Mouse (Mus musculus) MEL (cell line): ENCODE measurements at regions not wholly inside any gene's neighbourhood (a gene's known extent, or its start where the extent isn't known, plus 50 kb on each side); places are given as distances from the start of the nearest gene placed in this dataset.

Experiments used
- DNase-seq: peaks from one replicate; pipeline ENCODE4 v3.0.0; 2011; ENCODE audit warnings: low read depth, low spot score
- H3K27ac ChIP-seq: 2 replicates; pipeline ENCODE4 v1.5.1; 2012; ENCODE audit warnings: low read depth, mild to moderate bottlenecking, control low read depth, low read length, moderate library complexity; ENCODE audit not compliant: control insufficient read depth
- H3K27me3 ChIP-seq, 2 experiments: fragments of 150-350 bp in 1 of 2; sonication (generic) in 1 of 2; 2 replicates each; pipeline ENCODE4 v1.6.1; 2012; ENCODE audit warnings: low read length in 2 of 2, mild to moderate bottlenecking in 2 of 2, improper control_type of control experiment in 1 of 2, moderate library complexity in 1 of 2; ENCODE audit not compliant: insufficient read depth in 2 of 2, control insufficient read depth in 1 of 2
- H3K36me3 ChIP-seq, 2 experiments: 2 replicates each; pipeline ENCODE4 v1.6.1; 2012 to 2014; ENCODE audit warnings: low read length in 2 of 2, improper control_type of control experiment in 1 of 2, inconsistent platforms in 1 of 2, mild to moderate bottlenecking in 1 of 2; ENCODE audit not compliant: insufficient read depth in 2 of 2, control insufficient read depth in 1 of 2
- H3K4me1 ChIP-seq, 2 experiments: fragments of 150-350 bp in 1 of 2; sonication (generic) in 1 of 2; 2 replicates each; pipeline ENCODE4 v1.6.1; 2012; ENCODE audit warnings: low read length in 2 of 2, improper control_type of control experiment in 1 of 2, mild to moderate bottlenecking in 1 of 2; ENCODE audit not compliant: insufficient read depth in 2 of 2, control insufficient read depth in 1 of 2
- H3K4me3 ChIP-seq, 2 experiments: fragments of 150-350 bp in 1 of 2; sonication (generic) in 1 of 2; 2 replicates each; pipeline ENCODE4 v1.5.1; 2012; ENCODE audit warnings: low read depth in 2 of 2, low read length in 2 of 2, mild to moderate bottlenecking in 2 of 2, moderate library complexity in 2 of 2, control low read depth in 1 of 2, improper control_type of control experiment in 1 of 2; ENCODE audit not compliant: control insufficient read depth in 1 of 2, insufficient read depth in 1 of 2
- H3K79me2 ChIP-seq: 2 replicates; pipeline ENCODE4 v1.6.1; 2012; ENCODE audit warnings: mild to moderate bottlenecking, low read length, moderate library complexity; ENCODE audit not compliant: control insufficient read depth, poor library complexity, insufficient read depth
- H3K9ac ChIP-seq: 2 replicates; pipeline ENCODE4 v1.6.1; 2012; ENCODE audit warnings: low read depth, mild to moderate bottlenecking, control low read depth, low read length, moderate library complexity; ENCODE audit not compliant: control insufficient read depth, poor library complexity, severe bottlenecking
- H3K9me3 ChIP-seq: fragments of 150-350 bp; sonication (generic); replicated peaks from 2 replicates; pipeline ENCODE4 v1.6.1; 2012; ENCODE audit warnings: mild to moderate bottlenecking, low read length, improper control_type of control experiment, moderate library complexity; ENCODE audit not compliant: insufficient read depth
- BHLHE40 ChIP-seq: IDR thresholded peaks from 2 replicates; pipeline ENCODE4 v1.6.1; 2012; ENCODE audit warnings: low read depth, mild to moderate bottlenecking, inconsistent platforms, low read length, improper control_type of control experiment, borderline replicate concordance
- CHD1 ChIP-seq: IDR thresholded peaks from 2 replicates; pipeline ENCODE4 v1.6.1; 2012; ENCODE audit warnings: low read depth, mild to moderate bottlenecking, inconsistent platforms, low read length, improper control_type of control experiment
- CTCF ChIP-seq, 3 experiments: IDR thresholded peaks in 2 of 3; conservative IDR thresholded peaks in 1 of 3; 2 replicates each; pipeline ENCODE4 v1.5.1; 2011 to 2012; ENCODE audit warnings: low read length in 3 of 3, low read depth in 2 of 3, mild to moderate bottlenecking in 2 of 3, improper control_type of control experiment in 1 of 3, inconsistent platforms in 1 of 3, mixed read lengths in 1 of 3, moderate library complexity in 1 of 3; ENCODE audit not compliant: control insufficient read depth in 1 of 3, insufficient read depth in 1 of 3, poor library complexity in 1 of 3, severe bottlenecking in 1 of 3
- E2F4 ChIP-seq: IDR thresholded peaks from 2 replicates; pipeline ENCODE4 v1.6.1; 2011; ENCODE audit warnings: low read depth, low read length, improper control_type of control experiment, borderline replicate concordance
- ELF1 ChIP-seq: IDR thresholded peaks from 2 replicates; pipeline ENCODE4 v1.6.1; 2014; ENCODE audit warnings: low read depth, mild to moderate bottlenecking, inconsistent platforms, low read length, improper control_type of control experiment, moderate library complexity
- EP300 ChIP-seq, 2 experiments: IDR thresholded peaks; 2 replicates each; pipeline ENCODE4 v1.6.1; 2011; ENCODE audit warnings: improper control_type of control experiment in 2 of 2, low read length in 2 of 2, low read depth in 1 of 2, mild to moderate bottlenecking in 1 of 2
- ETS1 ChIP-seq: IDR thresholded peaks from 2 replicates; pipeline ENCODE4 v1.6.1; 2012; ENCODE audit warnings: low read depth, mild to moderate bottlenecking, inconsistent platforms, low read length, improper control_type of control experiment, moderate library complexity
- GABPA ChIP-seq: IDR thresholded peaks from 2 replicates; pipeline ENCODE4 v1.6.1; 2012; ENCODE audit warnings: low read depth, mild to moderate bottlenecking, inconsistent platforms, low read length, improper control_type of control experiment, moderate library complexity
- GATA1 ChIP-seq: IDR thresholded peaks from 2 replicates; pipeline ENCODE4 v1.6.1; 2011; ENCODE audit warnings: low read depth, low read length, improper control_type of control experiment
- HCFC1 ChIP-seq: IDR thresholded peaks from 2 replicates; pipeline ENCODE4 v1.6.1; 2012; ENCODE audit warnings: low read depth, mild to moderate bottlenecking, inconsistent platforms, low read length, improper control_type of control experiment, moderate library complexity
- JUND ChIP-seq: IDR thresholded peaks from 2 replicates; pipeline ENCODE4 v1.6.1; 2011; ENCODE audit warnings: low read depth, mild to moderate bottlenecking, improper control_type of control experiment, low read length
- MAX ChIP-seq: IDR thresholded peaks from 2 replicates; pipeline ENCODE4 v1.6.1; 2011; ENCODE audit warnings: low read length, improper control_type of control experiment
- MYB ChIP-seq: IDR thresholded peaks from 2 replicates; pipeline ENCODE4 v1.6.1; 2011; ENCODE audit warnings: mild to moderate bottlenecking, low read depth, low read length, improper control_type of control experiment
- POLR2A ChIP-seq, 2 experiments: IDR thresholded peaks; 2 replicates each; pipeline ENCODE4 v1.6.1; 2011 to 2012; ENCODE audit warnings: low read length in 2 of 2, mild to moderate bottlenecking in 2 of 2, control low read depth in 1 of 2, improper control_type of control experiment in 1 of 2, low read depth in 1 of 2, moderate library complexity in 1 of 2; ENCODE audit not compliant: control insufficient read depth in 1 of 2, insufficient read depth in 1 of 2, poor library complexity in 1 of 2
- POLR2AphosphoS2 ChIP-seq: IDR thresholded peaks from 2 replicates; pipeline ENCODE4 v1.6.1; 2011; ENCODE audit warnings: low read length, improper control_type of control experiment
- POLR2AphosphoS5 ChIP-seq: IDR thresholded peaks from 2 replicates; pipeline ENCODE4 v1.6.1; 2012; ENCODE audit warnings: low read depth, borderline replicate concordance, mild to moderate bottlenecking, inconsistent platforms, low read length, moderate library complexity, mixed read lengths
- SMC3 ChIP-seq: IDR thresholded peaks from 2 replicates; pipeline ENCODE4 v1.6.1; 2011; ENCODE audit warnings: low read depth, low read length, improper control_type of control experiment
- TBP ChIP-seq: IDR thresholded peaks from 2 replicates; pipeline ENCODE4 v1.8.0; 2011; ENCODE audit warnings: low read depth, low read length, improper control_type of control experiment
- TCF12 ChIP-seq: IDR thresholded peaks from 2 replicates; pipeline ENCODE4 v1.6.1; 2014; ENCODE audit warnings: low read depth, mild to moderate bottlenecking, inconsistent platforms, low read length, improper control_type of control experiment, moderate library complexity
- USF1 ChIP-seq: IDR thresholded peaks from 2 replicates; pipeline ENCODE4 v1.6.1; 2014; ENCODE audit warnings: low read depth, mild to moderate bottlenecking, inconsistent platforms, low read length, improper control_type of control experiment, moderate library complexity
- USF2 ChIP-seq, 2 experiments: IDR thresholded peaks; 2 replicates each; pipeline ENCODE4 v1.6.1; 2011 to 2012; ENCODE audit warnings: improper control_type of control experiment in 2 of 2, low read length in 2 of 2, borderline replicate concordance in 1 of 2, inconsistent platforms in 1 of 2, low read depth in 1 of 2, mild to moderate bottlenecking in 1 of 2; ENCODE audit not compliant: insufficient read depth in 1 of 2
- ZKSCAN1 ChIP-seq: IDR thresholded peaks from 2 replicates; pipeline ENCODE4 v1.6.1; 2012; ENCODE audit warnings: low read depth, mild to moderate bottlenecking, inconsistent platforms, low read length, improper control_type of control experiment, moderate library complexity
- ZMIZ1 ChIP-seq: IDR thresholded peaks from 2 replicates; pipeline ENCODE4 v1.6.1; 2012; ENCODE audit warnings: low read depth, mild to moderate bottlenecking, inconsistent platforms, low read length, improper control_type of control experiment, moderate library complexity
- ZNF384 ChIP-seq: IDR thresholded peaks from 2 replicates; pipeline ENCODE4 v1.6.1; 2012; ENCODE audit warnings: low read depth, mild to moderate bottlenecking, inconsistent platforms, low read length, improper control_type of control experiment

GRCm38 (mm10) chr14:102794898-102795297, 187.5 kb downstream of the Kctd12 start:
- no peak for DNase-seq
- Histone ChIP-seq H3K9ac (no peak overlapping the region), H3K27ac (no peak overlapping the region), H3K79me2 (no peaks in the 10 kb centered on the region), H3K4me1 (no peaks in the 10 kb centered on the region), H3K9me3 (no peaks in the 10 kb centered on the region)
- TF ChIP-seq USF1 (no peak), ZKSCAN1 (no peak), HCFC1 (no peak), MYB (no peak), SMC3 (0 out of 2 replicates have a peak, but pooled peaks have one; percentile 5)
- TF ChIP-seq, all 39 proteins: peak for 1
- no peak overlapping the region for H3K4me3 ChIP-seq
- no peaks in the 10 kb centered on the region for H3K36me3 ChIP-seq
- peaks cover 0 to 5% of the 10 kb centered on the region in 2 experiments; a peak in 2 of 4 replicates for H3K27me3 ChIP-seq

- H3K4me1 ChIP-seq, result no peaks in the 10 kb centered on the region
These were observed 188.7 kb downstream of the Kctd12 start for GRCm38 (mm10) chr14:102793753-102794152.

GRCm38 (mm10) chr14:102790916-102791315, 191.5 kb downstream of the Kctd12 start:
- peaks cover 0 to 5% of the 10 kb centered on the region in 2 experiments; a peak in 2 of 4 replicates for H3K27me3 ChIP-seq
- H3K4me3 ChIP-seq, result no peak overlapping the region
- no peak for DNase-seq
- no peaks in the 10 kb centered on the region for H3K79me2 ChIP-seq
- no peak for TF ChIP-seq POLR2AphosphoS5
- no peak for TF ChIP-seq ZMIZ1
- no peak for TF ChIP-seq ELF1
- no peak for TF ChIP-seq ZKSCAN1
- no peak for TF ChIP-seq E2F4
- TF ChIP-seq USF2 (IDR thresholded peaks at IDR 0.05; ENCODE audit: borderline replicate concordance in 1 of 2, insufficient read depth in 1 of 2, low read depth in 1 of 2, low read length in 2 of 2), result no peak
- no peak for TF ChIP-seq EP300 (IDR thresholded peaks at IDR 0.05; ENCODE audit: low read depth in 1 of 2, low read length in 2 of 2)
- TF ChIP-seq MYB, result no peak
- TF ChIP-seq TBP, result no peak
- no peak for TF ChIP-seq HCFC1
- TF ChIP-seq GABPA, result no peak
- no peak for TF ChIP-seq CTCF (IDR thresholded peaks at IDR 0.05 in 2 of 3, conservative IDR thresholded peaks at IDR 0.05 in 1 of 3; ENCODE audit: control insufficient read depth in 1 of 3, insufficient read depth in 1 of 3, low read depth in 2 of 3, low read length in 3 of 3, poor library complexity in 1 of 3, severe bottlenecking in 1 of 3)
- no peak for TF ChIP-seq SMC3
- TF ChIP-seq MAX, result no peak
- no peak for TF ChIP-seq POLR2AphosphoS2
- no peak for TF ChIP-seq ETS1
- TF ChIP-seq ZNF384, result no peak
- no peak for TF ChIP-seq GATA1
- TF ChIP-seq CHD1, result no peak
- TF ChIP-seq BHLHE40, result no peak
- no peak overlapping the region for H3K27ac ChIP-seq
- H3K4me1 ChIP-seq, result no peaks in the 10 kb centered on the region
- H3K9ac ChIP-seq, result no peak overlapping the region
- H3K9me3 ChIP-seq, result no peaks in the 10 kb centered on the region
- no peaks in the 10 kb centered on the region for H3K36me3 ChIP-seq

More at GRCm38 (mm10) chr14:102793753-102794152, 188.7 kb downstream of the Kctd12 start:
- Histone ChIP-seq H3K27me3 (peaks cover 0 to 5% of the 10 kb centered on the region in 2 experiments; a peak in 2 of 4 replicates), H3K9ac (no peak overlapping the region), H3K36me3 (no peaks in the 10 kb centered on the region), H3K79me2 (no peaks in the 10 kb centered on the region), H3K4me3 (no peak overlapping the region), H3K9me3 (no peaks in the 10 kb centered on the region), H3K27ac (no peak overlapping the region)
- TF ChIP-seq TCF12 (no peak), GABPA (no peak), MYB (no peak), ZNF384 (no peak), USF2 (IDR thresholded peaks at IDR 0.05; ENCODE audit: borderline replicate concordance in 1 of 2, insufficient read depth in 1 of 2, low read depth in 1 of 2, low read length in 2 of 2) (no peak), POLR2A (IDR thresholded peaks at IDR 0.05; ENCODE audit: control insufficient read depth in 1 of 2, insufficient read depth in 1 of 2, low read depth in 1 of 2, low read length in 2 of 2, poor library complexity in 1 of 2) (no peak), JUND (no peak), E2F4 (no peak), EP300 (IDR thresholded peaks at IDR 0.05; ENCODE audit: low read depth in 1 of 2, low read length in 2 of 2) (no peak), POLR2AphosphoS5 (no peak)
- DNase-seq, result no peak
